Mouse (Mus musculus) heart, adult 2 months (tissue): ENCODE data around the gene Usp46. TPM values are rescaled to one million over a fixed set of nuclear protein-coding genes. Genes with fewer than 3 reads are reported as not detected.
"Not testable (repeated sequence)": the region's sequence is repeated elsewhere in the genome, so short reads cannot be mapped to it uniquely, and the experiment has no call there.

Experiments
- DNase-seq, 2 experiments: peaks; one replicate each; pipeline ENCODE4 v3.0.0; 2021
- H3K27ac ChIP-seq: fragments of 200-600 bp; 2 replicates; pipeline ENCODE4 v1.8.1; 2022
- H3K27me3 ChIP-seq: fragments of 200-500 bp; 2 replicates; pipeline ENCODE4 v1.6.1; 2012; ENCODE audit warnings: mild to moderate bottlenecking, low read length, inconsistent platforms, mixed read lengths; ENCODE audit not compliant: control insufficient read depth, insufficient read depth
- H3K36me3 ChIP-seq: fragments of 200-500 bp; 2 replicates; pipeline ENCODE4 v1.6.1; 2012; ENCODE audit warnings: low read length, inconsistent platforms; ENCODE audit not compliant: control insufficient read depth, insufficient read depth
- H3K4me1 ChIP-seq: fragments of 200-500 bp; 2 replicates; pipeline ENCODE4 v1.6.1; 2011; ENCODE audit warnings: low read length; ENCODE audit not compliant: control insufficient read depth, insufficient read depth
- H3K4me3 ChIP-seq: fragments of 200-600 bp; 2 replicates; pipeline ENCODE4 v1.8.1; 2022
- H3K79me2 ChIP-seq: fragments of 200-500 bp; replicated peaks from 2 replicates; pipeline ENCODE4 v1.6.1; 2012; ENCODE audit warnings: mild to moderate bottlenecking, inconsistent platforms, low read length, moderate library complexity, mixed read lengths; ENCODE audit not compliant: control insufficient read depth, insufficient read depth
- H3K9ac ChIP-seq: fragments of 200-500 bp; 2 replicates; pipeline ENCODE4 v1.6.1; 2012; ENCODE audit warnings: low read depth, mild to moderate bottlenecking, control low read depth, inconsistent platforms, low read length, mixed read lengths
- CTCF ChIP-seq: fragments of 200-600 bp; IDR thresholded peaks from 2 replicates; pipeline ENCODE4 v1.8.1; 2022; ENCODE audit warnings: antibody characterized with exemption, mild to moderate bottlenecking, moderate library complexity
- EP300 ChIP-seq: fragments of 200-500 bp; IDR thresholded peaks from 2 replicates; pipeline ENCODE4 v1.6.1; 2011; ENCODE audit warnings: low read depth, low read length, control low read depth; ENCODE audit not compliant: insufficient read depth
- POLR2A ChIP-seq: fragments of 200-500 bp; IDR thresholded peaks from 2 replicates; pipeline ENCODE4 v1.6.1; 2011; ENCODE audit warnings: mild to moderate bottlenecking, low read depth, low read length, control low read depth; ENCODE audit not compliant: insufficient read depth
- WGBS: fragments of 180-500 bp; shearing (Covaris S2); methylation state at CpG from one replicate; pipeline ENCODE4 v1.1.7; 2018; 5-methylcytosine and 5-hydroxymethylcytosine counted together
- intact Hi-C: fragments of 180-260 bp; cut with DNase I; formaldehyde crosslinking; loops from one replicate; pipeline ENCODE4 v1.15.1; 2025
- polyA plus RNA-seq: library from polyadenylated mRNA; depleted of rRNA; stranded (reverse); fragments of >200 nt; gene quantifications from 2 replicates; pipeline ENCODE4 v1.2.3, GENCODE M21; 2012
- total RNA-seq, 2 experiments: library from RNA; stranded (reverse); gene quantifications; 2 replicates each; pipeline ENCODE4 v1.2.3; 2021

The Usp46 gene
- total and polyA plus RNA-seq, 3 experiments: 6.4 to 37.1 (median 35.8) TPM

GRCm38 (mm10) chr5:73959779-73960178, 108.5 kb downstream of the Usp46 start:
- Histone ChIP-seq H3K36me3 (no peaks in the 10 kb centered on the region), H3K27ac (no peak overlapping the region), H3K27me3 (no peaks in the 10 kb centered on the region), H3K79me2 (no peaks in the 10 kb centered on the region), H3K9ac (no peak overlapping the region), H3K4me1 (no peaks in the 10 kb centered on the region), H3K4me3 (no peak overlapping the region)
- DNase-seq: no peak
- WGBS: 83% methylated on average over 7 of the region's 7 CpGs
- no peak for TF ChIP-seq POLR2A
- TF ChIP-seq EP300: no peak
- TF ChIP-seq CTCF: no peak
- intact Hi-C loops: no loop called here

- H3K9ac ChIP-seq, H3K36me3 ChIP-seq, H3K27me3 ChIP-seq, intact Hi-C loops, H3K4me3 ChIP-seq, H3K4me1 ChIP-seq, DNase-seq, H3K79me2 ChIP-seq, H3K27ac ChIP-seq: not testable (repeated sequence)
- WGBS: 91% methylated on average over 5 of the region's 5 CpGs
Observed at GRCm38 (mm10) chr5:73958614-73959013, 109.6 kb downstream of the Usp46 start.

GRCm38 (mm10) chr5:73958096-73958495, 110.1 kb downstream of the Usp46 start:
- Histone ChIP-seq H3K79me2 (no peaks in the 10 kb centered on the region), H3K27ac (no peak overlapping the region), H3K9ac (no peak overlapping the region), H3K4me1 (no peaks in the 10 kb centered on the region), H3K27me3 (no peaks in the 10 kb centered on the region), H3K4me3 (no peak overlapping the region), H3K36me3 (no peaks in the 10 kb centered on the region)
- TF ChIP-seq CTCF (no peak), EP300 (no peak), POLR2A (no peak)
- DNase-seq: no peak
- WGBS: 82% methylated on average over 5 of the region's 5 CpGs
- intact Hi-C loops: no loop called here

- Histone ChIP-seq H3K27me3 (no peaks in the 10 kb centered on the region), H3K27ac (no peak overlapping the region), H3K9ac (no peak overlapping the region), H3K4me3 (no peak overlapping the region), H3K4me1 (no peaks in the 10 kb centered on the region), H3K79me2 (no peaks in the 10 kb centered on the region), H3K36me3 (no peaks in the 10 kb centered on the region)
- WGBS: 87% methylated on average over 3 of the region's 3 CpGs
- no peak for DNase-seq
- TF ChIP-seq POLR2A (no peak), CTCF (no peak), EP300 (no peak)
- intact Hi-C loops: no loop called here
Observed at GRCm38 (mm10) chr5:73955691-73956090, 112.5 kb downstream of the Usp46 start.

- Histone ChIP-seq H3K9ac (no peak overlapping the region), H3K79me2 (no peaks in the 10 kb centered on the region), H3K27ac (no peak overlapping the region), H3K36me3 (no peaks in the 10 kb centered on the region), H3K4me3 (no peak overlapping the region), H3K4me1 (no peaks in the 10 kb centered on the region), H3K27me3 (no peaks in the 10 kb centered on the region)
- no peak for DNase-seq
- no peak for TF ChIP-seq CTCF
- no peak for TF ChIP-seq POLR2A
- no peak for TF ChIP-seq EP300
- WGBS: 59% methylated on average over 4 of the region's 4 CpGs
- intact Hi-C loops: no loop called here
Observed at GRCm38 (mm10) chr5:73955005-73955404, 113.2 kb downstream of the Usp46 start.

GRCm38 (mm10) chr5:73953066-73953614, 115.1 kb downstream of the Usp46 start:
- WGBS: 89% methylated on average over 3 of the region's 3 CpGs
- DNase-seq: no peak
- no peaks in the 10 kb centered on the region for H3K36me3 ChIP-seq
- H3K4me3 ChIP-seq: no peak overlapping the region
- no peaks in the 10 kb centered on the region for H3K79me2 ChIP-seq
- no peak overlapping the region for H3K9ac ChIP-seq
- no peaks in the 10 kb centered on the region for H3K27me3 ChIP-seq
- intact Hi-C loops: no loop called here
- H3K4me1 ChIP-seq: no peaks in the 10 kb centered on the region
- no peak for TF ChIP-seq CTCF
- no peak for TF ChIP-seq POLR2A
- TF ChIP-seq EP300: no peak
- no peak overlapping the region for H3K27ac ChIP-seq

GRCm38 (mm10) chr5:73951649-73952000, 116.6 kb downstream of the Usp46 start:
- H3K36me3 ChIP-seq: no peaks in the 10 kb centered on the region

More at GRCm38 (mm10) chr5:73951649-73952000, 116.6 kb downstream of the Usp46 start:
- Histone ChIP-seq H3K79me2 (no peaks in the 10 kb centered on the region), H3K27me3 (no peaks in the 10 kb centered on the region), H3K4me1 (no peaks in the 10 kb centered on the region), H3K4me3 (no peak overlapping the region), H3K27ac (no peak overlapping the region), H3K9ac (no peak overlapping the region)
- intact Hi-C loops: no loop called here
- WGBS: 97% methylated on average over 1 of the region's 1 CpGs
- TF ChIP-seq POLR2A (no peak), CTCF (no peak), EP300 (no peak)
- no peak for DNase-seq
